Mouse (Mus musculus) activated CD4-positive, CD25-positive, alpha-beta regulatory T cell (primary cell): ENCODE results near the gene Etnk1. TPM values are rescaled to one million over a fixed set of nuclear protein-coding genes. Genes with fewer than 3 reads are reported as not detected.

ENCODE experiments used
- polyA plus RNA-seq, 2 experiments: library from polyadenylated mRNA; unstranded; fragments of 100-300 nt; shearing (Covaris generic); gene quantifications; one replicate each; pipeline ENCODE4 v1.2.1; 2017

Gene Etnk1
- 10 to 100 TPM; 52.3 to 61.5 TPM for polyA plus RNA-seq

DNA sequence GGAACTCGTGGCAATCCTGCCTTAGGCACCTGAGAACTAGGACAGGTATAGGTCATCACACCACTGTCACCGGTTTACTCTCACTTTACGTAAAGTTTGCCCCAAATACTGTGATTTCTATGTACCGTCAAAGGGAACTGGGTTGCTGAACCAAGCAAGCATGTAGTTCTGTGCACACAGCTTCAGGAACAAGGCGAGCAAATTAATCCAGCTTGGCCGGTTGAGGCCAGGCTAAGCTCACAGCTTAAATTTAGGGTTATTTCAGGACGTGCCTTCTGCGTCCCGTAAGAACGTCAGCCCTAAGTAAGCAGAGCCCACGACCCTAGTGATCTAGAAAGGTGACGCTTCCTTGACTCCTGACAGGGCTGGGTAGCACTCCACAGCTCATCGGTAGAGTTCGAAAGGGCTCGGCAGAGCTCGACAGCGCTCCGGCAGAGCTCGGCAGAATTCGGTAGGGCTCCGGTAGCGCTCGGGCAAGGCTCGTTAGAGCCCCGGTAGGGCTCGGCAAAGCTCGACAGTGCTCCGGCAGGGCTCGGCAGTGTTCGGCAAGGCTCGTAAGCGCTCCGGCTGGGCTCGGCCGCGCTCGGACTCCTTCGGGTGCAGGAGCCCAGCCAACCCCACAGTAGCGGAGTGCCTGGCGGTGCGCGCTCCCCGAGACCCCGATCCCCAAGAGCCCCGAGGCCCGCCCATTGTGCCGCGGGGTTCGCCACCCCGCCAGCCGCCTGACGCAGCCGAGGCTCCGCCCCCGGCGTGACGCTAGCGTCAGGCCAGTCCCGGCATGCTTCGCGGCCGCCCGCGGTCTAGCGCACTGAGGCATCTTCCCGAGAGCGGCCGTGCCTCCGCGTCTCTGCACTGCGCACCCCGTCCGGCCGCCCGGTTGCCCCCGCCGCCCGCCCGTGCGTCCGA, at the start of gene Etnk1:
Gene Etnk1, plus strand, starts transcription at position 770 of the 906 bp plus-strand sequence.

Other genes with a start within 250 kb of the Etnk1 start
- gene St8sia1, start 202.8 kb upstream of the Etnk1 start, polyA plus RNA-seq, result 1 to 10 TPM; 7.9 to 8.3 TPM
- gene C2cd5, start 67.1 kb upstream of the Etnk1 start, polyA plus RNA-seq, result 10 to 100 TPM; 56.5 to 67.7 TPM